Mouse (Mus musculus): ENCODE measurements around the gene Tgfbr3.

DNA sequence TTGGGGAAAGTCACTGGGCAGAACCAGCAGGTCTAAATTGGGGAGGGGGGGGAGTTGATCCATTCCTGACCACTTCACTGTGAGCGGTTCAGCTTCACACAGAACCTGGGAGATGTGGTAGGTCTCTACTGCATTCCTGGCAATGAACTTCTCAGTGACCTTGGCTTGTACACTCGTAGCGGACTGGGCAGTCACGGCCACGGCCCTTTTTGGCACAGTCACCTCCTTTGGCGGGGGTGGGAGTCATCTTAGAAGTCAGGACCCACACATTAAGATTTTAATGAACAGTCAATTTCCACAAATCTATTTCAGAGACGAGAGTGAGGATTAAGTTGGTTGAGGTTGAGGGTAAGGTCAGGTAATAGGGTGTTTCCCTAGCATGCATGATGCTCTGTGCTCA lies 27.7 kb upstream of the Tgfbr3 start:
- no peak for TF ChIP-seq POLR2A (IDR thresholded peaks at IDR 0.05; ENCODE audit: extremely low read depth, insufficient read depth, low read length)
- TF ChIP-seq CTCF (IDR thresholded peaks at IDR 0.05; ENCODE audit: extremely low read depth, insufficient read depth, low read length): no peak
